Mouse (Mus musculus) heart, postnatal 14 days (tissue): ENCODE results near the gene Rfx7. TPM values are rescaled to one million over a fixed set of nuclear protein-coding genes. Genes with fewer than 3 reads are reported as not detected.
"Not testable (repeated sequence)": the region's sequence is repeated elsewhere in the genome, so short reads cannot be mapped to it uniquely, and the experiment has no call there.

ENCODE experiments used
- DNase-seq, 2 experiments: peaks; one replicate each; pipeline ENCODE4 v3.0.0; 2021 to 2022
- intact Hi-C: fragments of 180-260 bp; cut with DNase I; formaldehyde crosslinking; loops from one replicate; pipeline ENCODE4 v1.15.1; 2025
- microRNA-seq, 2 experiments: library from miRNA; unstranded; fragments of <30 nt; microRNA quantifications; one replicate each; pipeline ENCODE4 v1.2.0; 2021 to 2022
- total RNA-seq, 2 experiments: library from RNA; stranded (reverse); gene quantifications; 2 replicates each; pipeline ENCODE4 v1.2.3; 2021

Rfx7 gene
- total RNA-seq, 2 experiments from 2014 or later: 11.4 to 11.6 TPM

DNA sequence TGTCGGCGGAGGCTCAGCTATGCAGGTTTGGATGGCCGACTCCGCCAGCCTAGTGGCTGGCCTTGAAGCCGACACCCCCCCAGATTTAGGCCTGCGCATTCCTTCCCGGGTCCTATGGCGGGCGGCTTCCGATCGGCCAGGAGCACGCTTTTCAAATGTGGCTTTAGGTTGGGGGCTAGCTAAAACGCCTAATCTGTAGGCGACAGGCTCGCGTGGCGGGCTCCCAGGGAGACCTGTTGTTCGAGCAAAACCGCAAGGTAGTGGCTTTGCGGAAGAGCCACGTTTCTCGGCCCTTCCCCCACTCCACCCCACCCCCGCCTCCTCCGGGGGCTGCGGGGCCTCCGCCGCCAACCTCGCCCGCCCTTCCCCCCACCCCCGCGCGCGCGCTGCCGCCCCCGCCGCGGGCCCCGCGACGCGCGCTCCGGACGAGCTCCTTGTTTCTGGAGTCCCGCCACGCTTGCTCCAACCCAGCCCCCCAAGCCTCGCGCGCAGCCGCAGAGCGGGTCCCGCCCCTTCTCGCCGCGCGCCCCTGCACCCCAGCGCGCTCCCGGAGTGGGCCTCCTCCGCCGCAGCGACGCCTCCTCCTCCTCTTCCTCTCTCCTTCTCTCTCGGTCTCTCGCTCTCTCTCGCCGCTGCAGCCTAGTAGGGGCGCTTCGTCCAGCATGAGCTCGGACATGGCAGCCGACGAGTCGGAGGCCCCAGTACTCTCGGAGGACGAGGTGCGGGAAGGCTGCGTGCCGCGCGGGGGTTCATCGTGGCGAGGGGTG, 130.0 kb downstream of the Rfx7 start, which contains the start of gene Nedd4:
Gene Nedd4 (plus strand): TSS at position 452 of the 767 bp plus-strand sequence.
- peak; percentile 98 for DNase-seq
- intact Hi-C loops: loop anchor here (2.0 kb wide), 1 partner anchor 21 kb away; no protein-coding TSS in a partner anchor

DNA sequence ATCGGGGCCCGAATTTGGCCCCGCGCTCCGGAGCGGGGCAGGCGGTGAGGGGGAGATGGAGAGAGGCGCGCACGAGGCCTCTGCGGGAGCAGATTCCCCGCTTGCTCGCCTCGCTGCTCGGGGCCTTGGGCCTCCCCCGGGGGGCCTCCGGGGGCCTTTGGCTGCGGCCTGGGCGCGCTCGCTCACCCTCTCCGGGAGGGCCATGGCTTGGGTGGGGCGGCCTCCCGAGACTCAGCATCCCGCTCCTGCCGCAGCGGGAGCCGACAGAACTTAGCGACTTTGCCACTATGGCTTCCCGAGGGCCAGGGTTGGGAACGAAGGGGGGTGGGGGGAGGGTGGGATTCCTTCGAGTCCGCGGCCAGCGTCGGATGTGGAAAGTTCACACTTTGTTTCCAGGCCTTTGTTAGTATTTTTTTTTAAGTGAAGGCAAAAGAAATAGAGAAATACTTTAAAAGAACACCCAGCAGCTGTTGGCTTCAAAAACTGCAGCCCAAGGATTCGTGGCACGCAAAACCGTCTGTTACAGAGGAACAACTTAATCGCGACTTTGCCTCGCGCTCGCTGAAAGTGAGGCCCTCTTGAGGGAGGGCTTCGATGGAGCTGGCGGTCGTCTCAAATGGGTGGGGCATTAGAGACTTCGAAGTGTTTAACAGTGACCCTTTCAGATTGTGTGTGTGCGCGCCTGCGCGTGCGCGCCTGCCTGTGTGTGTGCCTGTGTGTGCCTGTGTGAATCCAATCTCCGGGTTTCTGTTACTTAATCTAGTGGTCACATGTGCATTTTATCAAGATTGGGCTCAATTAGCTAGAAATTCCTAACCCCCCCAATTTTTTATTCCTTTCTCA, 130.9 kb downstream of the Rfx7 start:
- intact Hi-C loops: loop anchor here (2.0 kb wide), 1 partner anchor 22 kb away; no protein-coding TSS in a partner anchor
- peak; percentile 84 to 86 for DNase-seq

GRCm38 (mm10) chr9:72663534-72663918, 131.5 kb downstream of the Rfx7 start:
- DNase-seq: no peak
- intact Hi-C loops: loop anchor here (2.0 kb wide), 1 partner anchor 23 kb away; no protein-coding TSS in a partner anchor

- intact Hi-C loops: loop anchor here (2.0 kb wide), 1 partner anchor 30 kb away; no protein-coding TSS in a partner anchor
- peak in 1 of 2 experiments; percentile 25 for DNase-seq
Measured at GRCm38 (mm10) chr9:72664409-72665351, 132.6 kb downstream of the Rfx7 start.

DNA sequence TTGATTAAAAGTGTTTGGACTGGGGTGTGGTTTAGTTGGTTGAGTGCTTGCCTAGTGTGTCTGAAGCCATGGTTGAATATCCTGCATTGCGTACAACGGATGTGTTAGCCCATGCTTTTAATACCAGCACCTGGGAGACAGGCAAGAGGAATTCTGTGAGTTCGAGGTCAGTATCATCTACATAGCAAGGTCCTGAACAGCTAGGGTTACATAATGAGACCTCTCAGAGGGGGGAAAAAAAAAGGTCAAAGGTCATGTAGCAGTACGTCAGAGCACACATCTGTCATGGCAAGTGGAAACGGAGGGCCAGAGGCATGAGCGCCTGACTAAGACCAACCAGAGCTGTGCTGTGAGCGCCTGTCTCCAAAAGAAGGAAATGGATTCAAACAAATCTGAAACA, 133.5 kb downstream of the Rfx7 start:
- no peak for DNase-seq
- intact Hi-C loops: loop anchor here (2.0 kb wide), 1 partner anchor 31 kb away; no protein-coding TSS in a partner anchor

DNA sequence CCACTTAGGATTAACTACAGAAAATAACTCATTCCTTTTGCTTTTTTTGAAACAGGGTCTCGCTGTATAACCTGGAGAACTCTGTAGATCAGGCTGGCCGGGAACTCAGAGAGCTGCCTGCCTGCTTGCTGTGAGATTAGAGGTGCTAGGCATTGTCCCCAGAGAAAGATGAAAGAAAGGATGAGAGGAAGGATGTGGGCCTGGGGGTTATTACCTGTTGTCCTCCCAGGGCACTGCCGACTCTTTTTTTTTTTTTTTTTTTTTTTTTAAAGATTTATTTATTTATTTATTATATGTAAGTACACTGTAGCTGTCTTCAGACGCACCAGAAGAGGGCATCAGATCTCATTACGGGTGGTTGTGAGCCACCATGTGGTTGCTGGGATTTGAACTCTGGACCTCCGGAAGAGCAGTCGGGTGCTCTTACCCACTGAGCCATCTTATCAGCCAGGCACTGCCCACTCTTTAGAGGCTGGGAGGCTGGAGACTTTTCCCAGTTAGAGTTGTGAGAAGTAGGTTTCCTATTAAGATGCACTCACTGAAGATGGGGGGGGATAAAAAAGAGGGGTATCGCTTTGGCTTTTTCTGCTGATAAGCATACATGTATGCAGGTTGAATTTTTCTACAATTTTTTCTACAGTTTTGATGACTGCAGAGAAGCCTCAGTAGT, 134.4 kb downstream of the Rfx7 start:
- intact Hi-C loops, DNase-seq: not testable (repeated sequence)

DNA sequence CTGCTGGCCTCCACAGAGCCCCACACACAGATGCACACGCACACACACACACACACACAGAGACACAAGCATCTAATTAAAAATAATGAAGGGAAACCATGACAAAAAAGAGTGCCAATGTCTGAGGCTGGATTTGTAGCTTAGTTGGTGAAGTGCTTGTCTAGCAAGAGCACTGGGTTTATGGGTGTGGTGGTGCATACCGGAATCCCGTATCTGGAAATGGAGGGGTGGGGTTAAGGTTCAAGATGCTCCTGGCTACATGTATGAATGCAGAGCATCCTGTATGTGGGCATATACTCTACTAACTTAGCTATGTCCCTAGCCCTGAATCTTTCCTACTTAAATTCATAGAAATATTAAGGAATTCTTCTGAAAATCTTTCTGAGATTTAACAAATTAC, 135.1 kb downstream of the Rfx7 start:
- no peak for DNase-seq
- intact Hi-C loops: no loop called here

GRCm38 (mm10) chr9:72669383-72669782, 137.3 kb downstream of the Rfx7 start:
- no peak for DNase-seq

GRCm38 (mm10) chr9:72672361-72672760, 140.3 kb downstream of the Rfx7 start:
- DNase-seq: peak; percentile 86 to 90
- intact Hi-C loops: loop anchor here (1.0 to 5.0 kb wide), 2 partner anchors 37 to 140 kb away; partner anchors contain the start of gene Rfx7

More at GRCm38 (mm10) chr9:72669383-72669782, 137.3 kb downstream of the Rfx7 start:
- intact Hi-C loops: no loop called here

Small RNA genes within 50 kb of the gene (microRNA-seq; reads per million reads assigned to microRNA genes)
- gene Gm28010: 0 reads per million in 2 experiments

Other genes starting within 250 kb of the Rfx7 start
- gene Mns1, start 94.2 kb upstream of the Rfx7 start, total RNA-seq: under 1 TPM; 0.91 to 0.95 TPM
- 1 to 10 TPM; 2.6 TPM for gene Tex9, start 40.0 kb upstream of the Rfx7 start, total RNA-seq
- gene Nedd4, start 130.1 kb downstream of the Rfx7 start, total RNA-seq: 100 to 1,000 TPM; 405 to 416 TPM